Mouse (Mus musculus) right cerebral cortex, postnatal 10 days (tissue): ENCODE data around the gene Gjc3.

Experiments
- DNase-seq, 2 experiments: peaks; one replicate each; pipeline ENCODE4 v3.0.0; 2021; ENCODE audit warnings: low spot score in 2 of 2

The Gjc3 gene

GRCm38 (mm10) chr5:137909564-137910262 is 53.2 kb downstream of the Gjc3 start:
- no peak for DNase-seq
